ENCODE assay signal across 10 mouse cellular contexts in genomic region chr4:114593554-114594215, GRCm38 (mm10).
A peak's percentile ranks its signal among the peaks of the same experiment; 100 is the strongest.
DNase-seq lines count a peak whose midpoint lies in the region; ATAC-seq lines count a peak whose summit lies in the region.
"Had no signal": no experiment of that assay in that cellular context is flagged by ENCODE, and none has a peak within 500 bp of the region (broad histone marks: within the 10 kb centered on the region; RNA-seq: fewer than 3 reads in every experiment).

No protein-coding gene starts in this region.

- H3K27ac ChIP-seq in embryonic facial prominence, embryonic 12.5 days, result peak overlapping the region; percentile 72
- H3K27ac ChIP-seq: hindbrain, embryonic 15.5 days had no signal

- H3K4me1 ChIP-seq in embryonic facial prominence, embryonic 12.5 days, result peaks cover 20% of the 10 kb centered on the region
- H3K4me1 ChIP-seq: hindbrain, embryonic 15.5 days had no signal

- H3K9me3 ChIP-seq in embryonic facial prominence, embryonic 12.5 days, result no peaks in the 10 kb centered on the region
- H3K9me3 ChIP-seq: hindbrain, embryonic 15.5 days had no signal

- DNase-seq in gastrocnemius, postnatal 14 days, result peak; percentile 17
- DNase-seq in gastrocnemius, adult 8-10 months (ENCODE audit: low spot score in 2 of 2), result no peak
- DNase-seq in left cerebral cortex, postnatal 4 days, result peak; percentile 20
- DNase-seq in left cerebral cortex, postnatal 14 days (ENCODE audit: low spot score in 2 of 2), result no peak
- DNase-seq in lung, postnatal 4 days, result peak; percentile 24 to 57
- DNase-seq in left cerebral cortex, postnatal 36 days (ENCODE audit: low spot score in 2 of 2), result no peak
- DNase-seq: right cerebral cortex, postnatal 14 days had no signal

- no peaks in the 10 kb centered on the region for H3K36me3 ChIP-seq in embryonic facial prominence, embryonic 12.5 days
- H3K36me3 ChIP-seq: hindbrain, embryonic 15.5 days had no signal

- no peak overlapping the region for H3K4me3 ChIP-seq in embryonic facial prominence, embryonic 12.5 days
- H3K4me3 ChIP-seq: hindbrain, embryonic 15.5 days had no signal

- WGBS in embryonic facial prominence, embryonic 12.5 days, result 20% methylated on average over 13 of the region's 13 CpGs

- H3K9ac ChIP-seq in embryonic facial prominence, embryonic 12.5 days, result no peak overlapping the region
- H3K9ac ChIP-seq: hindbrain, embryonic 15.5 days had no signal

- H3K4me2 ChIP-seq in embryonic facial prominence, embryonic 12.5 days (replicated peaks), result no peak overlapping the region
- H3K4me2 ChIP-seq: hindbrain, embryonic 15.5 days had no signal

- no peak for ATAC-seq in embryonic facial prominence, embryonic 12.5 days (ENCODE audit: insufficient number of reproducible peaks, insufficient read depth, low FRiP score, low TSS enrichment)
- ATAC-seq in monocyte, adult 5-6 weeks (replicated peaks; ENCODE audit: insufficient number of reproducible peaks, low FRiP score, low TSS enrichment, poor library complexity, severe bottlenecking), result no peak

- intact Hi-C loops in gastrocnemius, postnatal 14 days (cut with DNase I; ENCODE audit: low total_unique reads), result no loop called here
- intact Hi-C loops in left cerebral cortex, postnatal 4 days (cut with DNase I), result no loop called here
- intact Hi-C loops in left cerebral cortex, postnatal 14 days (cut with DNase I), result no loop called here
- intact Hi-C loops in left cerebral cortex, postnatal 36 days (cut with DNase I), result no loop called here

- H3K27me3 ChIP-seq in embryonic facial prominence, embryonic 12.5 days, result peaks cover 5% of the 10 kb centered on the region; the same call in 1 of the 2 replicates
- H3K27me3 ChIP-seq: hindbrain, embryonic 15.5 days had no signal

Comparison
In these comparisons a context has a peak if more than half of its experiments do, and no peak if none do; other contexts are left out.
1. DNase-seq: peak in gastrocnemius, postnatal 14 days (single experiment), left cerebral cortex, postnatal 4 days (single experiment) and lung, postnatal 4 days (2 of 2); none in gastrocnemius, adult 8-10 months (0 of 2), left cerebral cortex, postnatal 14 days (0 of 2) and left cerebral cortex, postnatal 36 days (0 of 2).